Mouse (Mus musculus): ENCODE data around the gene Ddx23.

GRCm38 (mm10) chr15:98600036-98600709 is 62.5 kb downstream of the Ddx23 start:
- TF ChIP-seq CTCF (IDR thresholded peaks at IDR 0.05; ENCODE audit: control insufficient read depth, insufficient read depth, low read length) = no peak
- no peak for TF ChIP-seq POLR2A (IDR thresholded peaks at IDR 0.05; ENCODE audit: borderline replicate concordance, control insufficient read depth, low read depth, low read length)

Measured in bone marrow, adult 2 months (tissue).